Mouse (Mus musculus) forebrain, embryonic 16.5 days (tissue): ENCODE data around the gene Hes2. TPM values are rescaled to one million over a fixed set of nuclear protein-coding genes. Genes with fewer than 3 reads are reported as not detected.

ENCODE experiments used
- ATAC-seq: fragments of 200-750 bp; cut with Nextera tagmentation; 2 replicates; pipeline ENCODE4 v1.8.0; 2017; ENCODE audit warnings: mild to moderate bottlenecking, moderate library complexity
- H3K27ac ChIP-seq: fragments of 300-500 bp; sonication (generic); 2 replicates; pipeline ENCODE4 v1.5.1; 2014; ENCODE audit warnings: low read length, control low read depth
- H3K27me3 ChIP-seq: fragments of 300-500 bp; sonication (generic); replicated peaks from 2 replicates; pipeline ENCODE4 v1.6.1; 2014; ENCODE audit warnings: low read length; ENCODE audit not compliant: control insufficient read depth, insufficient read depth
- H3K36me3 ChIP-seq: fragments of 300-500 bp; sonication (generic); 2 replicates; pipeline ENCODE4 v1.6.1; 2014; ENCODE audit not compliant: control insufficient read depth, insufficient read depth
- H3K4me1 ChIP-seq: fragments of 300-500 bp; sonication (generic); replicated peaks from 2 replicates; pipeline ENCODE4 v1.6.1; 2014; ENCODE audit warnings: low read length; ENCODE audit not compliant: control insufficient read depth, insufficient read depth
- H3K4me2 ChIP-seq: fragments of 300-500 bp; sonication (generic); 2 replicates; pipeline ENCODE4 v1.6.1; 2014; ENCODE audit warnings: mild to moderate bottlenecking, low read length, control low read depth
- H3K4me3 ChIP-seq: fragments of 300-500 bp; sonication (generic); replicated peaks from 2 replicates; pipeline ENCODE4 v1.5.1; 2014; ENCODE audit warnings: mild to moderate bottlenecking, low read length, control low read depth
- H3K9ac ChIP-seq: fragments of 300-500 bp; sonication (generic); replicated peaks from 2 replicates; pipeline ENCODE4 v1.6.1; 2014; ENCODE audit warnings: low read depth, low read length, control low read depth
- H3K9me3 ChIP-seq: fragments of 300-500 bp; sonication (generic); 2 replicates; pipeline ENCODE4 v1.6.1; 2016; ENCODE audit warnings: low read length; ENCODE audit not compliant: control insufficient read depth
- WGBS: fragments of 180-500 bp; shearing (Covaris S2); extraction: QIAGEN DNeasy Blood & Tissue Kit; methylation state at CpG from one replicate; pipeline ENCODE4 v1.1.7; 2014; 5-methylcytosine and 5-hydroxymethylcytosine counted together
- polyA plus RNA-seq: library from polyadenylated mRNA; unstranded; fragments of >200 nt; fragmentation: Nextera tagmentation; extraction: Ambion mirVana; gene quantifications from 2 replicates; pipeline ENCODE4 v1.2.1, GENCODE M21; 2015

Gene Hes2
- polyA plus RNA-seq, 1 experiment from 2014 or later, result not detected

DNA sequence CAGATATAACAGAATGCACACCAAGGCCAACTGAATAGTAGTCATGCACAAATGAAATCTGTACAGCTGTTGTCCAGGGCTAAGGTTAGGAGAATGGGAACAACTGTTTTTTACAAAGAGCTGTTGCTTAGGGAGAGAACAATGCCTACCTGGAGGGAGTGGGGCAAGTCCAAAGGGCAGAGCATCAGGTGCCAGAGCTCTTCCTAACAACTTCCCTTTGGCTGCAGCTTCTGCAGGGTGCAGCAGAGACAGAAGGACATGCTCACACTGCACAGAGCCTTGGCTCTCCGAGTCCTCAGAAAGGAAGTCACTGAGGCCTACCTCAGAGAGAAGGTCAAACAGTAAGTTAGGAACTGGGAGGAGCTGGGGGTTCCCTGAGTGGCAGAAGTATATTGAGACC lies 41.0 kb downstream of the Hes2 start:
- Histone ChIP-seq H3K9me3 (no peaks in the 10 kb centered on the region), H3K4me3 (no peak overlapping the region), H3K9ac (no peak overlapping the region), H3K36me3 (no peaks in the 10 kb centered on the region), H3K27me3 (no peaks in the 10 kb centered on the region), H3K27ac (no peak overlapping the region), H3K4me1 (peaks cover 7% of the 10 kb centered on the region), H3K4me2 (no peak overlapping the region)
- ATAC-seq, result no peak
- 86% methylated on average over 1 of the region's 1 CpGs for WGBS

DNA sequence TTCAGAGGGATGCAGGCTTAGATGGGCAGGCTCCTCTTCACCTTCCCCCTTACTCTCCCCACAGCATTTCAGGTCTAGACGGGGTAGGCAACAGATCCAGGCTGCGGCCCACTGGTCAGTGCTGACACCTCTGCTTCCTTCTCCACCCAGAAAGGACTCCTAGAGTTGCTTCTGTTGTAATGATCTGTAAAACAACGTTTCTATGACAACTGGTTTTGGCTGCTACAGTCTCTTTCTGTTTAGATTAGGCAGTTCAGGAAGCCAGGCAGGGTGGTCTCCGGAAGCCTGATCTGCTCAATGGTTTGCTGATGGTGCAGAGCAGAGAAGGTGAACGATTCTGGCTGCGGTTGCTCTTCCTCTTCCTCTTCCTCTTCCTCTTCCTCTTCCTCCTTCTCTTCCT lies 42.8 kb downstream of the Hes2 start:
- Histone ChIP-seq H3K36me3 (no peaks in the 10 kb centered on the region), H3K9me3 (no peaks in the 10 kb centered on the region), H3K27ac (no peak overlapping the region), H3K4me3 (no peak overlapping the region), H3K27me3 (no peaks in the 10 kb centered on the region), H3K4me1 (peaks cover 7% of the 10 kb centered on the region), H3K4me2 (no peak overlapping the region), H3K9ac (no peak overlapping the region)
- WGBS, result 81% methylated on average over 6 of the region's 6 CpGs
- ATAC-seq, result no peak

DNA sequence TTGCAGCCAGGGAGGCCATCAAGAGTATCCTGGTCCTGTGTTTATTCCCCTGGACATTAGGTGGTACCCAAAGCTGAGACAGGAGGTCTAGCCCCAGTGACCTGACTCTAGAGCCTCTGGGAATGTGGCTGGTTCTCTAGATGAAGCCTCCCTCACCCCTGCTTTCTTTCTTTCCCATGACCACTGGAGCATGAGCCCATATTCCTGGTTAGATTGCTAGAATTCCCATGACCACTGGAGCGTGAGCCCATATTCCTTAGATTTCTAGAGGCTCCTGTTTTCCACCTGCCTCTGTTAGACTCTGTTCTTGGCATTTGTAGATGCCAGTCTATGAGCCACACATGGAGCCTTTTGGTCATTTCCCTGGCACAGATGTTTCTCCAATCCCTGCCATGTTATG lies 43.8 kb downstream of the Hes2 start:
- no peak overlapping the region for H3K27ac ChIP-seq

DNA sequence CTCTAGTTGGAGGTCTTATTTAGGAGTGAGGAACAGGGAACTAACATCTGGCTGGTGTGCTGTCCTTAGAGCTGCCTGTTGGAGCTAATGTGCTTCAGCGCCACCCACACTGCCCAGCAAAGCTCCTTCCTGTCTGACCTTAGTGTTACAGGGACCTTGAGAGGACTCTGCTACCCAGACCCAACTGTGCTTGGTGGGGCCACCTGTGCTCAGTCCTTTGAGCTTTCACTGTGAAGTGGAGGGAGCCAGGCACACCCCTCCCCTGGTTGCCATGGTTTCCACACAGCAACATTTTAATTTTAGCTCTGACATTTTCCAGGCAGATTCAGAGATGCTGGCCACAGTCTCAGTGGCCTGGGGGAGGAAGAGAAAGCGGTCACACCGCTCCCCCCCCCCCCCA lies 44.2 kb downstream of the Hes2 start:
- no peak for ATAC-seq
- no peaks in the 10 kb centered on the region for H3K9me3 ChIP-seq
- 83% methylated on average over 3 of the region's 3 CpGs for WGBS
- H3K4me2 ChIP-seq, result no peak overlapping the region
- no peak overlapping the region for H3K27ac ChIP-seq
- no peak overlapping the region for H3K4me3 ChIP-seq
- H3K4me1 ChIP-seq, result peaks cover 7% of the 10 kb centered on the region
- no peak overlapping the region for H3K9ac ChIP-seq
- no peaks in the 10 kb centered on the region for H3K27me3 ChIP-seq
- no peaks in the 10 kb centered on the region for H3K36me3 ChIP-seq

More for the DNA sequence above, 43.8 kb downstream of the Hes2 start:
- ATAC-seq, result no peak
- H3K27me3 ChIP-seq, result no peaks in the 10 kb centered on the region
- H3K4me3 ChIP-seq, result no peak overlapping the region
- H3K9me3 ChIP-seq, result no peaks in the 10 kb centered on the region
- 100% methylated on average over 1 of the region's 1 CpGs for WGBS
- no peak overlapping the region for H3K4me2 ChIP-seq
- no peaks in the 10 kb centered on the region for H3K36me3 ChIP-seq
- peaks cover 7% of the 10 kb centered on the region for H3K4me1 ChIP-seq
- no peak overlapping the region for H3K9ac ChIP-seq

DNA sequence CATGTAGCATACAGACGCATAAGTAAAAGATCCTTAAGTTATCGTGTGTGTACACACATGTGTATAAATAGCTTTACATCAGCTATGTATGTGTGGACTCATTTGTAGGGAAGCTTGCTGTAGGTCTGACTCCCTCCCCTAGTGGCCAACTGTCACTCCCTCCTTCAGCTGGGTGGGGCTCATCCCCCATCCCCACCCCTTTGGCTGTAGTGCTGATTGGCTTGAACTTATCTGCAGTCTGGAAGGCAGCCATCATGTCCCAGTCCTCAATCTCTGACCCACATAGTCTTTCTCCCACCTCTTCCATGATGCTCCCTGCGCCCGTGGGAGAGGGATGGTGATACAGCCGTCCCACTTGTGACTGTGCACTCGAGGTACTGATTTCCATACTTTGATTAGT lies 46.0 kb downstream of the Hes2 start:
- no peak for ATAC-seq
- WGBS, result 91% methylated on average over 6 of the region's 6 CpGs
- Histone ChIP-seq H3K4me1 (peaks cover 7% of the 10 kb centered on the region), H3K9ac (no peak overlapping the region), H3K4me3 (no peak overlapping the region), H3K27ac (no peak overlapping the region), H3K4me2 (no peak overlapping the region), H3K27me3 (no peaks in the 10 kb centered on the region), H3K36me3 (no peaks in the 10 kb centered on the region), H3K9me3 (no peaks in the 10 kb centered on the region)

DNA sequence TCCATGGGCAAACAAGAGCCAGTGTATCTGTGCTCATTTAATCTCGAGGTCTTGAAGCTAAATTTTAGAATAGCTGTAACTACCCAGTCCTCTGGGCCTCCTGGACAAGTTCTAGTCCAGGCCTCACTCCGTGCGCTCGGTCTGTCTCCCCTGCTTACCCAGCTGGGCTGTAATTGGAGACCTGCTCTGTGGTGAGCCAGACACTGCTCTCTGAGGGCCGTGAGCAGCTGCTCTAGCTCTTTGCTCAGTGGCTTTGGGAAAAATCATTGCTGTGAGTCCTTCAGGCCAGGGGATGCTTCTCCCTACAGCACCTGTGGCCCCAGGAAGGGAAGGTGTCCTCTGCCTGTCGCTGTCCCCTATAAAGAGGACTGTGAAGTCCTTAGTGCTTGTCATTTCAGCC lies 47.5 kb downstream of the Hes2 start:
- Histone ChIP-seq H3K4me1 (peaks cover 7% of the 10 kb centered on the region), H3K4me2 (no peak overlapping the region), H3K9me3 (no peaks in the 10 kb centered on the region), H3K36me3 (no peaks in the 10 kb centered on the region), H3K9ac (no peak overlapping the region), H3K27ac (no peak overlapping the region), H3K4me3 (no peak overlapping the region), H3K27me3 (no peaks in the 10 kb centered on the region)
- 70% methylated on average over 6 of the region's 6 CpGs for WGBS
- no peak for ATAC-seq

DNA sequence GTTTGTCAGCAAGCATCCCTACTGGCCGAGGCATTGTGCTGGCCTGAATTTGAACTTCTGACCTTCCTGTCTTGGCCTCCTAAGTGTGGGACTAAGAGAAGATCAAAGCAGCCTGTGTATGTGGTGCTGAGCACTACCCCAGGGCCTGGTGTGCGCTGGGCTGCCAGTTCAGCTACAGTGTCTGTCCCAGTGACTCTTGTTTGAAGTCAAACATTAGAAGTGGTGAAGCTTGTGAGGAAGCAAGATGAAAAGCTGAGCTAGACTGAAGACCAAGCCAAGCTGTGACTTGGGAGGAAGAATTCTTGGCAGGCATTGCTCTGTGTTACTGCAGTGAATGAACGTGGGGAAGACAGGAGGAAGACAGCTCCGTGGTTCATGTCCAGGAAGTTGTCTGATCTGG lies 51.0 kb downstream of the Hes2 start:
- no peak for ATAC-seq
- Histone ChIP-seq H3K9ac (no peak overlapping the region), H3K27ac (no peak overlapping the region), H3K36me3 (no peaks in the 10 kb centered on the region), H3K4me2 (no peak overlapping the region), H3K27me3 (no peaks in the 10 kb centered on the region), H3K9me3 (no peaks in the 10 kb centered on the region), H3K4me1 (0 out of 2 replicates have a peak, but pooled peaks cover 3% of the 10 kb centered on the region), H3K4me3 (no peak overlapping the region)
- WGBS, result 67% methylated on average over 4 of the region's 4 CpGs

Other genes with a start within 250 kb of the Hes2 start
- gene Dnajc11, start 225.2 kb upstream of the Hes2 start, polyA plus RNA-seq, result 84.2 and 89.8 TPM in 2 replicates
- 32.7 and 42.7 TPM in 2 replicates for gene Thap3, start 169.9 kb upstream of the Hes2 start, polyA plus RNA-seq
- 20.5 and 21.8 TPM in 2 replicates for gene Phf13, start 162.6 kb upstream of the Hes2 start, polyA plus RNA-seq
- gene Klhl21, start 150.1 kb upstream of the Hes2 start, polyA plus RNA-seq, result 2.9 and 3.6 TPM in 2 replicates
- gene Zbtb48, start 131.2 kb upstream of the Hes2 start, polyA plus RNA-seq, result 23.4 and 25.4 TPM in 2 replicates
- 0.97 and 1.6 TPM in 2 replicates for gene Tas1r1, start 120.3 kb upstream of the Hes2 start, polyA plus RNA-seq
- gene Nol9, start 119.5 kb upstream of the Hes2 start, polyA plus RNA-seq, result 25.1 and 27.7 TPM in 2 replicates
- gene Plekhg5, start 86.4 kb upstream of the Hes2 start, polyA plus RNA-seq, result 11.7 and 13.2 TPM in 2 replicates
- 0.97 and 1.5 TPM in 2 replicates for gene Tnfrsf25, start 42.9 kb upstream of the Hes2 start, polyA plus RNA-seq
- gene Espn, start 6.5 kb upstream of the Hes2 start, polyA plus RNA-seq, result 0.08 and 0.12 TPM in 2 replicates
- 210 and 269 TPM in 2 replicates for gene Acot7, start 19.3 kb downstream of the Hes2 start, polyA plus RNA-seq
- gene Gpr153, start 115.4 kb downstream of the Hes2 start, polyA plus RNA-seq, result 4.4 and 6.2 TPM in 2 replicates
- gene Hes3, start 132.8 kb downstream of the Hes2 start, polyA plus RNA-seq, result not detected in 2 replicates
- 20.7 and 21.3 TPM in 2 replicates for gene Icmt, start 138.4 kb downstream of the Hes2 start, polyA plus RNA-seq
- gene Rnf207, start 160.1 kb downstream of the Hes2 start, polyA plus RNA-seq, result 2.4 and 4.0 TPM in 2 replicates
- 173 and 196 TPM in 2 replicates for gene Rpl22, start 166.9 kb downstream of the Hes2 start, polyA plus RNA-seq
- gene Chd5, start 179.8 kb downstream of the Hes2 start, polyA plus RNA-seq, result 26.4 and 33.5 TPM in 2 replicates